Mouse (Mus musculus): Measurements from ENCODE around the gene Mks1. TPM values are rescaled to one million over a fixed set of nuclear protein-coding genes. Genes with fewer than 3 reads are reported as not detected.
A peak's percentile ranks its signal among the peaks of the same experiment; 100 is the strongest.

The Mks1 gene
- 10 to 100 TPM in 1 of 2 experiments, 1 to 10 TPM in 1; 9.1 to 12.8 TPM for total RNA-seq (2021)
- long read RNA-seq, experiment 1, transcript Mks1-201 (18 exons, 2,499 nt), result major isoform, 18 of 26 reads
- long read RNA-seq, experiment 1, partial matches to known transcripts, result 0 of 26 reads
- long read RNA-seq, experiment 1, other reads (novel, unspliced or antisense), result 8 of 26 reads
- long read RNA-seq, experiment 2, transcript Mks1-201 (18 exons, 2,499 nt), result major isoform, 7 of 10 reads
- long read RNA-seq, experiment 2, partial matches to known transcripts, result 0 of 10 reads
- long read RNA-seq, experiment 2, other reads (novel, unspliced or antisense), result 3 of 10 reads

DNA sequence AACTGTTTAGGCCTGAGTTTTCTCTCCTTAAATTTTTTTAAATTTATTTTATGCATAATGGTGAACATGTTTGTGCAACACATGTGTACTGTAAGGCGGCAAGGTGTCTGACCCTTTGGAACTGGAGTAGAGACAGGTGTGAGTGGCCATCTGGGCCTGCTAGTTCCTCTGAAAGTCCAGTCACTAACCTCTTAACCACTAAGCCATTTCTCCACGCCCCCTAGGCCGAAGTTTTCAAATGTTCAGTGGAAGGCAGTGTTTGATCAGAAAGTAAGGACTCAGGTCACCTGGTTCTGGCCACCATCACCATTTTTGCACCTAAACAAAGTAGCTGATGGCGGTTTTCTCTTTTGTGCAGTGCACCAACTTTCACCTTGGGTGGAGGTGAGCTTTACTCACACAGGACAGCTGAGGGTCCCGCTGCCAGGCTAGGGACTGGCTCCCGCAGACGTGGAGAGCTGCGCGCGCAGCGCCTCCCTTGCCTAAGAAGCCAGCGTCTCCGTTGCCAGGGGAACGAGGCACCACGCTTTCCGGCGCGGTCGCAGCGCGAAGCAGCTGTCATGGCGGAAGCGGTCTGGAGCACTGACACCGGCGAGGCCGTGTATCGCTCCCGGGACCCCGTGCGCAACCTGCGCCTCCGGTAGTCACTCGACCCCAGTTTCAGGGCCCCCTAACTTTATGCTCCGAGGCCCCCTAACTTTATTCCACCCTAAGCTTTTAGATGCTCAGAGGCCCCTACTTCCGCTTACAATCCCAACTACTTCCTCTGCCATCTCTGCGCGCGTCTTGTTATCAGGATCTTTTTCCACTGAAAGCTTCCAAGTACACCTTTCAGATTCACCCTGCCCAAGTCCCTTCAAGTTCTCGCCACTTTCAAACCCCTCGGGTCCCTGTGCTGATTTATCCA lies at the start of gene Mks1:
Mks1 (plus strand) TSS at position 526 of the 907 bp plus-strand sequence.
- peak; percentile 94 for DNase-seq

DNA sequence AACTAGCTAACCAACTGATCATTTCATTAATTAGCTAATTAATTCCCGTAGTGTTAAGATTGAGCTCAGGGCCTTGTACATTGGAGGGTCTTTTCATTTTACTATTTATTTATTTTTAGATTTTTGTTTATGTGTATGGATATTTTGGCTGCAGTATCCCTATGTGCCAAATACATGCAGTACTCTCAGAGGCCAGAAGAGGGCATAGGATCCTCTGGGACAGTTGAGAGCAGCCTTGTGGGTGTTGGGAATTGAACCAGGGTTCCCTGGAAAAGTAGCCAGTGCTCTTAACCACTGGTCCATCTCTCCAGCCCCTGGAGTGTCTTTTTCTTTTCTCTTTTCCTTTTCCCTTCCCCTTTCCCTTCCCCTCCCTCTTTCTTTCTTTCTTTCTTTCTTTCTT lies 47.6 kb upstream of the Mks1 start:
- DNase-seq, result peak; percentile 50

DNA sequence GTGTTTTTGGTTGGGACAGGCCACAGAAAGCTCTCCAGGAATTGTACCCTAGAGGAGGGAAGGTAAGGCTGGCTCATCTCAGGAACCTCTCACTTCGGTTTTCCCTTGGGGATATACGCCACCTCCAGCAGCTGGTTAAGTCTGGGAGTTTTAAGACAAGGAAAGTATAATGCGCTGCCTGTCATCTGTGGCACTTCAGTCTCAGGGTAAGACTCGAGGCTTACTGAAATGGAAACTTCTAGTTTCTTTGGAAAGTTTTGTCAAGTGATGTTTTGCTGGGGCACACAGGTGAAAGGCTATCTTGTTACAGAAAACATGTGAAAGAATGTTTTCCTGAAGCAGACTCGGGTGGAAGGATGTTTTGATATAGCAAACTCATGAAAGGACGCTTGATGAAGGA lies 45.6 kb upstream of the Mks1 start:
- no peak for DNase-seq

DNA sequence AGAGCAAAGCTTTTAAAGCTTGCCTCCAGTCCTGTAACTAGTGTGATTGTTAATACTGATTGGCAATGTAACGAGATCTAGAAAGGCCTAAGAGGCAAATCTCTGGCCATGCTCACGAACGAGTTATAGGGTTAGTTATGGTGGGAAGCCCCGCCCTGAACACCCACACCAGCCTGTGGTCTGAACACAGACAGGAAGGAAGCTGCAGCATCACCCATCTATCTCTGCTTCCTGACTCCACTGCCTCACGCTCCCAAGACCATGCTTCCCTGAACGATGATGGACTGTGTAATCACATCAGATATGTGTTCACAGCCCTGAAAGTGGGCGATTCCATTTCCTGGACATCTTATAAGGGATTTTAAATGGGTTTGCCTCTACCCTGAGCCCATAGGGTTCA lies 44.8 kb upstream of the Mks1 start:
- no peak for DNase-seq

DNA sequence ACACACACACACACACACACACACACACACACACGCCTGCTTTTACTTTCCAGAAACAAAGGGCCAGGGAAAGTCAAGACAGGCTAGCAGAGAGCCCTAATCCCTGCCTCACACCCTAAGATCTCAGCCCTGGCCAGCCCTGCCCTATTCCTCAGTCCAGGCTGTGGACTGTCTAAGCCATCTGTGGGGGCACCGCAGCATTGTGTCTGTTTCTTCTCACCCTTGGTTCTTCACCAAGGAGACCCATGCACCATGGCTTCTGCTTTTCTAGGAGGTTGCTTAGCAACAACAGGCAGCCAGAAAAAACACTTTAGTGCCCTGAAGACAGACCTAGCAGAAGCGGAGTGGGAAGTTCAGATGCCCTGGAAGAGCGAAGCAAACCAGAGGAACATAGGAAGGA lies 41.6 kb upstream of the Mks1 start:
- DNase-seq, result no peak

DNA sequence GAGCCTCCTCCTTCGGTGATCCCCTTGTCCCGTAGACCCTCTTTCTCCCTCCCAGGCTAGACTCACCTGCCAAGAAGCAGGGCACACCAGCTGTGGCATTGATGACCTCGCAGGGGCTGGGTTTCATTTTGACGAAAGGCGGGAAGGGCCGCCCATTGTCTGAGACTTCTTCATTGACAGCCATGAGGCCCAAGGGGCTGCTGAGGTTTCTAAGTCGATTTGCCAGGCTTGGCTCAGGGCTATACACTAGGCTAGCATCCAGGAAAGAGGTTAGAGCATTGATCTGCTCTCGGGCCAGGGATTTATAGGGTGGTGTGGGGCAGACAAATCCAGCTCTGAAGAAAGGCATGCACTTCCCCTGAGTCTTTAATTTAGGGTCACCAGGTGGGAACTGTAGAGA lies 38.2 kb upstream of the Mks1 start:
- DNase-seq, result no peak

DNA sequence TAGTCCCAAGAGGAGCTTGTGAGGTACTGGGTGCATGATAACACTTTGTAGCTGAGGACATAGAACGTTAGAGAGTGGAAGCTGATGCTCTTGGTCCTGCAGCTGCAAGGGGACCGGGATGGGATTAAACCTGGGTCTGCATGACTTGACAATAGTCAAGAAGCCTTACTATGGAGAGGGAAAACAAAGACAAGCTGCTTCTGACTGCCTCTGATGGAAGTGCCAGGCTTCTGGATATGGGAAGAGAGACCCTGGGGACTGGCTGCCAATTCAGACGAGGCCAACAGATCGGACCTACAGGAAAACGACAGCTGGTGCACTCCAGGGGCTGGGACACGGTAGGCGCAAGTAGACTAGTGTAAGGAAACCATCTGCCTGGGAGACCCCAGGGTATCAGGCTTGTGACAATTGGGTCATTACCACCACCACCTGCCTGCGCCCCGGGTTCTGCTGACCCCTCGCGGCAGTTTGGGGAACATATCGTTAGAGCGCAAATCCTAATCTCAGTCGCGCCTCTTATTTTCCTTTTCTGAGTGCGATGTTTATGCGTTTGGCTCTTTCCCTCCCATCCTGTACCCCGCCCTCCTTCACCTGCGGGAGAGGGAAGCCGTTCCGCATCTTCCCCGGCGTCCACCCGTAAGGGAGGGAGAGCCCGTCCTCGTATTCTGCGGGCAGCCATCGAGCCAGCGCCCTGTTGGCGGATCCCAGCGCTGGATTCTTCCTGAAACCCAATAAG lies 36.1 kb upstream of the Mks1 start:
- peak; percentile 55 for DNase-seq

DNA sequence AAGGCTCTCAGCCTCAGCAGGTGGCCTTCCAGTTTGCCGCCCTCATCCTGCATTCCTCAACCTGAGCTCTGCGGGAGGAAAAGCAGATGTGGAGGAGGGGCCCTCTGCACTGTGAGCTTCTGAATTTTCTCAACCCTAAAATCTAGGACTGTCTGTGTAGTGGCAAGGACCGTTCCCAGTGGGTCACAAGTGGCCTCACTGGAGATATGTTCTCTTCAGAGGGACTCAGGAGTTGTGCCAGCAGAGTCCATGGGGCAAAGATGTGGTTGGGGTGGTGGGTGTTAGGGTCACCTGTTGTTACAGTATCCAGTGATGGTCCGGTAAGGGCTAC lies 35.6 kb upstream of the Mks1 start:
- no peak for DNase-seq

DNA sequence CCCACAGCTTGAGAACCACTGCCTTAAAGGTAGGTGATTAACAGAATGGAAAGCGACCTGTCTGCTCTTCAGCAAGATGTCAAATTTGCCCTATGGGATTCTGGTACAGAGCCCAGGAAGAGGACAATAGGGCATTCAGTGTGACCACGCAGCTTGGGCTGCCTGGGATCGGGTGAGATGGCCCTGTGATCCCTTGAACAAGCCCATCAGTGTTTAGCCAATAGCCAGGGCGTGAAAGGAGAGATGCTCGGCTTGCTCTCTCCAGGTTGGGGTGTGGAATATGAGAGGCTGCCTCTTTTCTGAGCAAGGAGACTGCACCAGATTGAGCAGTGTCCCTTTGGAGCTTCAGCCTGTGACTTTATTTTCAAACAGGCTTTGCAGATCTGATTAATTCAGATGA lies 31.5 kb upstream of the Mks1 start:
- DNase-seq, result no peak

DNA sequence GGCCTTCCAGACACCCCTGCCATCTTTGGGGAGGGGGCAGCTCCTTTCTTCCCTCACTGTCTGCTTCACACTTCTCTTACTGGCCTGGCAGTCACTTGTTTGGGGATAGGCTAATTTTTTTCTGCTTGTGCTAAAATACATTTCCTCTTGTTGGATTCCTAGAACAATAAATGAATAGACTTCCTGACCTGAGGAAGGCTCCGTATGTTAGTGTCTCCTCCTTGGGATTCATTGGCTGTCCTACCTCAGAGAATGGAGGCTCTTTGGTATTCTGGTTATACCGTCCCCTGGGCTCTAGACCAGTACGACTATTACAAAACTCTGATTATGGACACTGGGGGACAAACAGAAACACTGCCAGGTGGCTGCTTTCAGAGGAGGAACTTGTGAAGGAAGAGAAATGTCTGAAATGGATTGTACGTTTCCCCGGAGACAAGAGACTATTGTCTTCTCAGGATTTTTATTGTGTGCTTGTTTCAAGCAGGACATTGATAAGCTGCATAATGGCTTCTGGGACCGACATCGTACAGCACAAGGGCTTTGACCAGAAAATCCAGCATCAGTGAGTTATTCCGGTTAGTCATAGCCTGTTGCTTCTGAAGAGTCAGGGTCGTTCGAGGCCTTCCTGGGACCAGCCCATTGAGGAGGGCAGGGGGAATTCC lies 24.6 kb upstream of the Mks1 start, which contains the start of gene Lpo:
Lpo (minus strand) TSS at position 51 of the 662 bp plus-strand sequence.
- no peak for DNase-seq

DNA sequence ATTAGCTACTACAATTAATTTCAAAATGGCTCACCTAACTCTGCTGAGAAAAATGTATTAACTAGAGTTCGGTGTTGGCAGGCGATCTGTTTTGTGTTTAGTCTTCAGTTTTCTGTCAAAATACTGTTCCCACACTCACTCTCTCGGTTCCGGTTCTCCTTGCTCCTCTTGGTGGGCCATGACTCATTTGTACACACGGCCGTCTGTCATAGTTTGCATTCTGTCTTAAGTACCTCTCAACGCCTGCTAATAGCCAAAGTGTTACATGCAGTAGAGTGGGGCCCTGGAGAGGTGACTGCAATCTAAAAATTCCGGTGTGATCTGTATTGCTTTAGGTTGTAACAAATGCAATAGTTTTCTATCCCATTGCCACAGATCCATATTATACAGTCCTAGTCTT lies 12.3 kb upstream of the Mks1 start:
- no peak for DNase-seq

DNA sequence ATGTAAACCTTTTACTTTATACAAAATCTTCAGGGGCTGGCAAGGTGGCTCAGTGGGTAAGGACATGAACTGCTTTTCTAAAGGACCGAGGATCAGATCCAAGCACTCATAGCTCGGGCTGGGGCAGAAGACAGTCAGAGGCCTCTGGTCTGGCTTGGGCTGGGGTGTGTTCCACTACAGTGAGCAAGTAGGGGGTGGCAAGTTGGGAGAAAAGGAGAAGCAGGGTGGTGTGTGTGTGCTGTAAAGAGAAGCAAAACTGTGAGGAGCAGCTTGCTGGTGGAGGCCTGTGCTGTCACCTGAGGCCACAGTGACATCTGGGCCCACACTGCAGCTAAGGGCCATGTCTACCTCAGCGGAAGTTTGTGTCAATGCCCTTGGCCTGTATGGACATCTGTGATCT lies 11.6 kb upstream of the Mks1 start:
- no peak for DNase-seq

DNA sequence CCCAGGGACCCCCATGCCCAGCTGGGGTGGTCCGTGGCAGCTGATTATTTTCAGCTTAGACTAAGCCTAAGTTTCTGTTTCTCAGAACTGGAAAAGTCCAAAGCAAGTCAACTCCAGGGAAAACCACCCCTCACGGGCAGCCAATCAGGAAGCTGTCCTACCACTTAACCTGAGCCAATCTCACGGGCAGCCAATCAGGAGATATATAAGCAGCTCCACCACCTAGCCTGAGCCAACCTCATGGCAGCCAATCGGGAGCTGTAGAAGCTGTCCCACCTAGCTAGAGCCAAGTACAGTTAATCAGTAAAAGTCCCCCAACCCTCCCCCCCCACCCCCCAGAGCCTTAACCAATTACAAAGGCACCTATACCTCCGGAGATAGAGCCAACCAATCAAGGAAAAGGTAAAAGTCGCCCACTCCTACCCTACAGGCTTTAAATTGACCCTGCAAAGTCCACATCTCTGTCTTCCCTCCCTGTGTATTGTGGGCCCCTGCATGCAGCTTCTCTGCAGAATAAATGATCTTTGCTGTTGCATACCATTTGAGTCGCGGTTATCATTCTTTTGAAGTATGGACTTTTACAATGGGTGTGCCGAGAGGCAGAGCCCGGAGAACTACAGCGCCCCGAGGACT lies 5.9 kb upstream of the Mks1 start:
- no peak for DNase-seq

DNA sequence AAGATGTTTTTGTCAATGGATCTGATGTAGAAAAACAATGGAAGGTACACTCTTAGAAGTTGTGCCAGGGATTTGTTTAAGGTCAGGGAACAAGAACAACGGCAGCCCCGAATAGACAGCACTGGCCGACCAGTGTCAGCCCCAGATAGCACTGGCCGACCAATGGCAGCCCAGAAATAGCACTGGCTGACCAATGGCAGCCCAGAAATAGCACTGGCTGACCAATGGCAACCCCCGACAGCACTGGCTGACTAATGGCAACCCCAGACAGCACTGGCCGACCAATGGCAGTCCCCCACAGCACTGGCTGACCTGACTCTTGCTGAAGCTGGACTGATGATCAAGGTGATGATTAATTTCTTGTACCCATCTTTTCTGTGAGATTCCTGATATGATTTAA lies 5.1 kb upstream of the Mks1 start:
- no peak for DNase-seq

DNA sequence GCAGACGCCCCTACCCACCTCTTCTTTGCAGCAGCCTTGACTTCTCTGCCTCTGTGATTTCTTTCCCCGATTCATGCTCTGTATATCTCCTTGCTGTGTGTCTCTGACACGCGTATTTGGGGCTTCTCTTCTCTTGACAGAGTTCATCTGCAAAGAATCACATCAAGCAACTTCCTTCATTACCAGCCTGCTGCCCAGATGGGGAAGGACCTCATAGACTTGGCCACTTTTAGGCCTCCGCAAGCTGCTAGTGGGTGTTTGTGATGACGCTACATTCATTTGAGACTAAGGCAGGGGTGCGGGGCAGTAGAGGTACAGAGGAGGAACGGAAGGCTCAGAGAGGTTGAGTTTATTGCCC lies 561 bp downstream of the Mks1 start:
- DNase-seq, result peak; percentile 11

DNA sequence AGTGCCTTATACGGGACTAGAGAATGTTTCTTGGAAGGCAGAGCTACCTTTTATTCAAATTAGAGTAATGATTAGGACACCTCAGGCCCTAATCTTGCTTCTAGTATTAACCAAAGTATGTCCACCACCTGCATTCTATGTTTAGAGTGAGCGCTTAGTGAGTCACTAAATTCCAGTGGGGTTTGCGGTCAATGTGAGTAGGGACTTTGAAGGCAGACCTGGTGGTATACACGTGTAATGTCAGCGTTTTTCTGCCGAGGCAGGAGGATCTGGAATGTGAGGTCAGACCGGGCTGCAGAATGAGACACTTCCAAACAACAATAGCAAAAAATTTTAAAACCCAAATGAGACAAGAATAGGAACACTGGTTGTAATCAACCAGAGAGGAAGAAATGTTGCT lies 1.5 kb downstream of the Mks1 start:
- no peak for DNase-seq

DNA sequence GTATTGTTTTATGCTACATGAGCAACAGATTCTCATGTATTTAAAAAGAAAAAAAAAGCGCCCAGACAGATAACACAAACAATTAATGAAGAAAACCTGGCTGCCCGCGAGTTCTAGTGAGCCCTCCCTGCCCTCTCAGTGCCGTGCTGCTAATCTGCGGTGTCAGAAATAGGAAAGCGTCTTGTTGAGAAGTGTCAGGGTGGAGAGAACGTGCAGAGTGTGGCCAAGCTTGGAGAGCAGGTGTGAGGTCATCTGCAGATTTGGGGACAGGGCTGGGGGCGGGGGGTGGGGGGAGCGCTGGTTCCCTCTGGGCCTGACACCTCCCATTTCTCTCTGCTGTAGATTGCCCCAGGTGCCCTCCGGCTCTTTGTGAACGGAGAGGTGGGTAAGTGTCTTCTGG lies 6.3 kb downstream of the Mks1 start:
- DNase-seq, result no peak

DNA sequence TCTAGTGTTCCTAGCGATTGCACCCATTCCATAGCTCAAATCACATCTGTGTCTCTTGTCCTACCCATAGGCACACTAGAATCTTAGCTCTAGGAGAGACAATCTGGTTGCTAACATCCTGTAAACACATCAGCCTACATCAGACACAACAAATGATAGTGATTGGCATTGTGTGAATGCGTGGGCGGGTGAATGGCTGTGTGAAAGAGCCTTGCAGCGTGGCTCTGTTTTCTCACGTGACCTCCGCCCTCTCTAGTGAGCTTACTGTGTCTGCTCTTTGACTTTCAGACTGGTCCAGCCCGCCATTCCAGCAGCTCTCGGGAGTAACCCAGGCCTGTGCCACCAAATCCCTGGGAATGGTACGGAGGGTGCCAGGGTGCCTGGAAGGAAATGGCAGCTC lies 7.4 kb downstream of the Mks1 start:
- no peak for DNase-seq

DNA sequence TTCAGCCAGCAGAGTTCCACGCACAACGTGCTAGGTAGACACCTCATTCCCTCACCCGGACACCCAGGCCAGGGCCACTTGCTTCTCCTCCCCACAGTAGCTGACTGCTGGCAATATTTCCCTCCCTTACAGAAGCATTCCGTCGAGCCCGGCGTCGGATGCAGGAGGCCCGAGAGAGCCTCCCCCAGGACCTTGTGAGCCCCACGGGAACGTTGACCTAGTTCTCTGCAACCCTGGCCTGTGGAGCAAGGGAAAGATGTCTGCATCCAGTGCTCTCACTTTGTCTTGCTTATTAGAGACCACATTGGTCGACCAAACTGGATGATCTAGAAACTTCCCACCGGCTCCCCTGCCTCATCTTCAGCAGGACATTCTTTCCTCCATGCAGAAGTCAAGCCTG lies 9.8 kb downstream of the Mks1 start:
- peak; percentile 30 for DNase-seq

DNA sequence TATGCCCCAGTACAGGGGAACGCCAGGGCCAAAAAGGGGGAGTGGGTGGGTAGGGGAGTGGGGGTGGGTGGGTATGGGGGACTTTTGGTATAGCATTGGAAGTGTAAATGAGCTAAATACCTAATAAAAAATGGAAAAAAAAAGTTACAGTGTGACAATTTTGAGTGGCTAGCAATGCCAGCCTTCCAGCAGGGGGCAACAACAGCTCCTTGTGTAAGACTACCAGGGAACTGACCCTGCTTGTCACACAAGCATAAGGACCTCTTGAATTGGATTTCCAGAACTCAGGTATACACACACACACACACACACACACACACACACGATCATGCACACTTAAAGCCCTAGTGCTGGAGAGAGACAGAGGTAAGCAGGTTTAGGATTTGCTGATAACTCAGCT lies 13.9 kb downstream of the Mks1 start:
- DNase-seq, result peak; percentile 37

DNA sequence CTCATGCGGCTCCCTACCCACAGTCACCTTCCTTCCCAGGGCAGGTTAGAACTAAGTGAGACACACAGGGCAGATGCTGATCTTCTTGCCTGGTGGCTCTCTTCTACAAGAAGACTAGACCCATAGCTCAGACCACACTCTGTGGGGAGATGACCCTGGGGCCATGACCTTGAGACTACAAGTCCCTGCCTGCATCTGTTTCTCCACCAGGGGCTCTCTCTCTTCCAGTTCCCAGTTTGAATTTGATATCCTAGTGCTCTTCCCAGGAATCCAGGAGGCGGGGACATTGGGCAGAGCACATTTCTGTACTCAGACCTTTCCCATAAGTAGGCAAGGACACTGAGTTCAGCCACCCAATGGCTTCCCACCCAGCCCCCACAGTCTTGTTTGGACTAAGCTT lies 17.1 kb downstream of the Mks1 start:
- no peak for DNase-seq

DNA sequence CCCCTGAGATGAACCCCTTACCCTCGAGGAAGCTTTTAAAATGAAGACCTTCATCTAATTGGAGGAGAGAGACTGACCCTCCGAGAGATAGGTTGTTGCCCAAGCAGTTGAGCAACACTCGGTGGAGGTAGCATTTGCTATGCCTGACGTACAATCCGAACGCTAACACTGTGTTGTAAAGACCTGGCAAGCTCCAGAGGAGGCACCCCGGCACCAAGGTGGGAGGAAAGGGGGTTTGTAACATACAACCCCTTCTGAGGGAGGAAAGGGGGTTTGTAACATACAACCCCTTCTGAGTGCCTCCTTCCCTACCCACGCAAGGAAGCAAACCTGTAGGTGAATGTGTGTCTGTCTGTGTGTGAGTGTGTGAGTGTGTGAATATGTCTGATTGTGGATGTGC lies 18.8 kb downstream of the Mks1 start:
- no peak for DNase-seq
